Mouse (Mus musculus): ENCODE results near the gene Tmem38a.

Gene Tmem38a

DNA sequence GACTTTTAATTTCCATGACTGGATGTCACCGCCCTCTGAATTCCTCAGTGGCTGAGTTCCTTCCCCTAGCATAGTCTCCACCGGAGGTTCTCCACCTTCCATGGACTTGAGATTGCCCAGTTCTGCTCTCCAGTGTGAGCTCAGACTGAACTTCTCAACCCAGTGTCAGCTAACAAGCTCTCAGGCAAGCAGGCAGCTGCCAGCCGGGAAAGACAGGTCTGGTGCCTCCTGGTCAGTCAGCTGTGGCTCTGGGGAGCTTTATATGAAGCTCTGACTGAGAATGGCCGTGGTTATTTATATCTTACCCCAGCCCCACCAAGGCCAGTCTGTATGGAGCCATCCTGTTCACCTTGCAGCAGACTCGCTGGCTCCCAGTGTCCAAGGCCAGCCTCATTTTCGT, 12.5 kb downstream of the Tmem38a start:
- no peak for DNase-seq (ENCODE audit: low read depth)

DNA sequence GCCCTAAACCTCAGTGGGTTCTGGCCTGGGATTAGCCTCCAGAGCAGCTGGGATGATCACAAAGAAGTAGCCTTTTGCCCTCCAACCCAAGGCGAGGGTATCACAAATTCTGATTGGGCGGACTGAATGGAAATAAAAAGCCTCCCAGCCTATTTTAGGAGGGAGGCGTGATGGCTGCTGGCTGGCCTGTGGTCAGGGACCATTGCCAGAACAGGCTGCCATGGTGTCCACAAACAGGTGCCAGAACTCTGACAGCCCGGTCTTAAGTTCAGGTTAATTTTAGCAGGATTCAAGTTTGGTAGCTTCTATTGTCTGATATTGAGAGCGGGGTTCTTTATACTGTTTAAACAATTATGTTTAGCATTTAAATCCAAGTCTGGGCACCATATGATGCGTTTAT, 16.0 kb downstream of the Tmem38a start:
- no peak for DNase-seq (ENCODE audit: low read depth)

DNA sequence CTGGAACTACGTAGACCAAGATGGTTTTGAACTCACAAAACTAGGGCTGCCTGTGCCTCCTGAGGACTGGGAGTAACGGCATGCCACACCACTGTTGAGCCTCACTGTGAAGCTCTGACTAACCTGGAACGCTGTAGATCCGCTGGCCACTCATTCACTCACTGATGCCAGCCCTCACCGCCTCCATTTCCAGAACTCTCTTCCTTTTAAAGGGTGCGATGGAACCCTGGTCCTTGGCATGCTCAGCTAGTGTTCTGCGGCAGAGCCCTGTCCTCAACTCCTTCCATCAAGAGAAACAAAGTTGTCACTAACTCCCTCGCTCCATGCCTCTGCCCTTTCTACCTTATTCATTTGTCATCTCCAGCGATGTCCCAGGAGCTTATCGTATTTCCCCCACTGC, 17.0 kb downstream of the Tmem38a start:
- no peak for DNase-seq (ENCODE audit: low read depth)

DNA sequence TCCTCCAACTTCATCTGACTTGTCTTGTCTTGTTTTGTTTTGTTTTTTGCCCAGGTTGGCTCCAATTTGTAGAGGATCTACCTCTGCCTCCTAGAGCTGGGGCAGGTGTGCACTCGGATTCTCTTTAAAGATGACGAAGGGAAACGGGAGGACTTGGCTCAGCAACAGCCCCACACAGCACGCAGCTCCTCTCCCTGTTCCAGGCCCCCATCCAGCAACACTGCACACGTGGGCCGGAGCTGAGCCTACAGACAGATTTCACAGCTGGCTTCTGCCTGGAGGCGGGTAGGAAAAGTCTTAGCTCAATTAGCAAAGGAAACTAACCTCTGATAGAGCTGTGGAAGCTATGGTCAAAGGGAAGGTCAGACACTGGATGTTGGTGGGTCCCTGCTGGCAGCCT, 17.4 kb downstream of the Tmem38a start:
- no peak for DNase-seq (ENCODE audit: low read depth)

DNA sequence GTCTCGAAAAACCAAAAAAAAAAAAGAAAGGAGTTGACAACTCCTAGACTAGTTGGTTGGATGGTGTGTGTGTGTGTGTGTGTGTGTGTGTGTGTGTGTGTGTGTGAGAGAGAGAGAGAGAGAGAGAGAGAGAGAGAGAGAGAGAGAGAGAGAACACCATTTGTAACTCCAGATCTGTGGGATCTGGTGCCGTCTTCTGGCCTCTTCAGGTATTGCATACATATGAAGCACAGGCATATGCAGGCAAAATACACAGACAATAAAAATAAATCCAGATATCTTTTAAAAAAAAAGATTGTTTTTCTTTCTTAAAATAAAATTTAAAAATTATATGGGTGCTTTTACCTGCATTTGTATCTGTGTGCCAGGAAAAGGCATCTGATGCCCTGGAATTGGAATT, 18.3 kb downstream of the Tmem38a start:
- peak; percentile 59 for DNase-seq (ENCODE audit: low read depth)
